Mouse (Mus musculus) G1E-ER4 (cell line): ENCODE measurements around the gene Gclm. TPM values are rescaled to one million over a fixed set of nuclear protein-coding genes. Genes with fewer than 3 reads are reported as not detected.

Source experiments
- GATA1 ChIP-seq: IDR thresholded peaks from one replicate; pipeline ENCODE4 v1.8.0; 2012; ENCODE audit warnings: low read length, inconsistent platforms
- polyA plus RNA-seq: library from polyadenylated mRNA; stranded (reverse); fragments of >175 nt; gene quantifications from 2 replicates; pipeline ENCODE4 v1.2.3, GENCODE M21; 2012

Gclm gene
- polyA plus RNA-seq, 1 experiment: 993 TPM

DNA sequence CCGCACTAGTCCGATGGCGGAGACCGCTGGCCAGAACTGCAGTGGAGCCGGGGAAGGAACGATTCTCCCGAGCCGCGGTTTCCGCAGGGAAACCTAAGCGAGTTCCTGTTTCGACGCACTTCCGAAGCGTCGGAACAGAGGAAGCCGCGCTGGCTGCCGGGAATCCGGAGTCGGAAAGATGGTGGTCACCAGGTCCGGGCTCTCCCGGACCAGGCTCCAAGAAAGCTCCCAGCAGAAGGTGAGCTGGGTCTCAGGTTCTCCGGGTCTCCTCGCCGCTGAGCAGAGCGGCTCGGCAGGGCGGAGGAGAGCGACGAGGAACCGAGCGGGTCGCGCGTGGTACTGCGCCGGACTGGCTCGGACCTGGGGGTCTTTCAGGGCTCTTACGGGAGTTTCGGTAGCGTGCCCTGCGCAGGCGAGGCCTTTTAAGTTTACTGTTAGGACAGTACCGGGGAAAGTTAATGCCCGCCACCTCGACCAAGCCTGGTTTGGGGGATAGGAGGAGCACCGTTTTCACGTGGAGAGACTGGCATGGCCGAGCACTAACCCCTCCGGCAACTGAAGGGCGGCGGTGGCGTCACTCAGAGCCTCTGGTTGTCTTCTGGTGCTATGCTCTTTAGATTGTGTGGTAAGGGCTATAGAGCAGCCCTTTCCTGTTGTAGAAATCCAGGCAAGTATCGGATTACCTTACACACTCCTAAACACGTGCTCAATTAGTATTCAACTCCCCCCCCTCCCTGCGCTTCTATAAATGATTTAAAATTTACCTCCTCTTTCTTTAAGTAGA lies 29.1 kb downstream of the Gclm start, which contains the start of gene Dnttip2:
TSS of gene Dnttip2 (plus strand) at position 148 of the 784 bp plus-strand sequence.
- TF ChIP-seq GATA1: no peak

DNA sequence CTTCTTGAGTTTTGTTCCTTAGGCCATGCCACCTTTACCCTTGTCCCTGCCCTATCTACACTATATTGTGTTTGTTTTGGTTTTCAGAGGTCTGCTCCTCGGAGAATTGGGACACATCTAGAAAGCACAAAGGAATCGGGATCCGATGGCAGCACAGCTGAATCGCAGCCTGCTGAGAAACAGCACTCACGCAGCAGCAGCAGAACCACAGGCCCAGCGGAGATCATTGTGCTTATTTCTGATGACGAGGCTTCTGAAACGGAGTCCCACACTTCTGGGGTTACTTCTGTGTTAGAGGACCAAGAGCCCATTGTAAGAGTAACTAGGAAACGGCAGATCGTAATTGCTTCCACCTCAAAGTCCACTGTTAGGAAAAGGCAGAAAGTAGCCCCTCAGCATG lies 29.8 kb downstream of the Gclm start:
- TF ChIP-seq GATA1: no peak

GRCm38 (mm10) chr3:122287195-122287594 lies 41.8 kb downstream of the Gclm start:
- TF ChIP-seq GATA1: no peak

- TF ChIP-seq GATA1: no peak
Observed at GRCm38 (mm10) chr3:122288613-122289195, 43.3 kb downstream of the Gclm start.

DNA sequence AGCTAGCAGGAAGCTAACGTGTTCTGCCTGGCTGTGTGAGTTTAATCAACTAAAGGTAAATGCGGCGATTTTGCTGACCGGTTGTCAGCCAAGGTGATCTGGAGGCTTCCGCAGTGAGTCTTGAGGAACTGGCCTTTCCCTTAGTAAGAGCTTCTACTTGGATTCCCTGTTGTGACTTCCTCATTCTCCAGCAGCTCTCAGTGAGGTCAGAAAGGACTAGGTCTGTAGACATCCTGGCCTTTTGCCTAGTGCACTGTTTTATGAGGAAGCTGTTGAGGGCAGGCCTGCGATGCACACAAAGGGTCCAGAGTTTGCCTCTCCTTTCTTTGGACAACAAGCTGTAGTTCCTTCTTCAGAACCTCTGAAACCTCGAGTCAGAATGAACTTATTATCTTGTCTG lies 45.3 kb downstream of the Gclm start:
- no peak for TF ChIP-seq GATA1

DNA sequence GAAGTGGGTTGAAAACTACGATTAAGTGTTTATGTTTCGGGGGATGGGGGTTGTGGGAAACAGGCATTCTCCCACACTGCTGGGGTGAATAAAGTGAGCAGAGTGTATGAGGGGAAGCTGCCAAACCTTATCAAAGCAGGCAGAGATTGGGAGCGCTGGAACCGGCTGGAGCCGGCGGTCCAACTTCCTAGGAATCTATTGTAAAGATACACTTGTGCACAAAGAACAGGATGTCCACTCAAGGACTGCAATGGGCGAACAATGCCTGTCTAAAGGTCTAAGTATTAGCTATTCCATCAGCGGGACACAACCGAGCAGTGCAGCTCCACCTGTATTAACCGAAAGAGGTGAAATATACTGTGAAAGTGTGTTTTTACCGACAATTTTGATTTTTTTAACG lies 46.5 kb downstream of the Gclm start:
- no peak for TF ChIP-seq GATA1

- no peak for TF ChIP-seq GATA1
Observed at GRCm38 (mm10) chr3:122292300-122293222, 47.2 kb downstream of the Gclm start.

DNA sequence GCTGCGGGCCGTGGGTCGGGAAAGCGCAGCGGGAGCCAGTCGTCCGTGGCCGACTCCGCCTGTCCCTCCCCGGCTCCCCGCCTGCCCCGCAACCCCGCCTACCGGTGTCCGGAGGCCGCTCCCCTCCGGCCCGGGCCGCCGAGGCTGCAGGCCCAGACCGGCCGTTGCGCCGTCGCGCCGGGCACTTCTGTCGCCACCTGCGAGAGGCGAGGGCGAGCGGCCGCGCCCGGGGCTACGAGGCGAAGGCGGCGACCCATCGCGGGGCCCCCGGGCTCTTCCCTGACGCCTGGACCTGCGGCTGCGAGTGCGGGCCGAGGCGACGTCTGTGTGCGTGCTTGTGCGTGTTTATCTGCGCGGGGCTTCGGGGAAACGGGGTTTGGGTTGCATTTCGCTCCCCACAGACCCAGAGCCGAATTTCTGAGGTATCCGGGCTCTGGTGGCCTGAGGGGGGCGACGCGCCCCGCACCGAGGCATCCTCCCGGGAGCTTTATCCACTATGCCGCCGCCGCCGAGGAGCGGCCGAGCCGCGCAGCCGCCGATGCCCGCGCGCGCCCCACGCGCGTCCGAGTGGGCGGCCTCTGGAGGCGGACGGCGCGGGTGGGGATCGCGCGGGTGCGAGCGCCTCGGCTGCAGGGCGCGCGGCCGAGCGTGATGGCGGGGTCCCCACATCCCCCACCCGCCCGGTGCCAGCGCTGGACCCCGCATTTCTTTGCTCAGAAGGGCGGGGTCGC lies 48.0 kb downstream of the Gclm start:
- no peak for TF ChIP-seq GATA1

GRCm38 (mm10) chr3:122293954-122294850 lies 48.8 kb downstream of the Gclm start, which contains the start of gene Bcar3:
TSS of gene Bcar3 (plus strand) at chr3:122294136.
- no peak for TF ChIP-seq GATA1

DNA sequence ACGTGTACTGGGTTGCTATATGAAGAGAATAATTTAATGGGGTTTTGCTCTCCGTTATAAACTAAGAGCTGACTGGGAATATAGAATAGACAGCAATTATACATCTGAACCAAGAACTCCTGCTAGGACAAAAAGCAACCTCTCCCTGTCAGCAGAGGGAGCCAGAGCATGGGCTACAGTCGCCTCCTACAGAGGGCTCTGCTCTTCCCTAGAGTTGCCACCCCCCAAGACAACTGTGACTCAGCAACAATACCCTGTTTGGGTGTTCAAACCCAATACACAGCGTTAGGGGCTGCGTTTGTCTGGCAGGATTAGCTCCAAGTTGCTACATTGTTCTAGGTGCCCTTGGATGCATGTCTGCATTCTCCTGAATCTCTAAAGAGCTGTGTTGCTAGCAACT lies 50.2 kb downstream of the Gclm start:
- no peak for TF ChIP-seq GATA1

DNA sequence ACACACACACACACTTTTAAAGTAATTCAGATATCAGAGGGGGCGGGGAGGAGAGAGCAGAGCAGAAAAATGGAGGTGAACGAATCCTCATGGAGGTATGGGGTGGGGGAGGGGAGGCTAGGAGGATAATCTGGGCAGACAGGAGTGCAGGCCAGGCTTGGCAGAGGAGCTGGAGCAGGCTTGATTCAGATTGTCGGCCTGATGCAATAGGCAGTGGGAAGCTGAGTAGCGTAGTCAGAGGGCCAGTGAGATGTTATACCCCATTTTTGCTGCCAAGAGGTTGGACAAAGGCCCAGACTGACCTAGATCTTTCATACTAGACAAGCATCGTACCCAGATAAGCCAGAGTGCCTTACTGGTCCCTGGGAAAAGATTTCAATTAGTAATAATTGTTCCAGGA lies 51.6 kb downstream of the Gclm start:
- TF ChIP-seq GATA1: no peak

DNA sequence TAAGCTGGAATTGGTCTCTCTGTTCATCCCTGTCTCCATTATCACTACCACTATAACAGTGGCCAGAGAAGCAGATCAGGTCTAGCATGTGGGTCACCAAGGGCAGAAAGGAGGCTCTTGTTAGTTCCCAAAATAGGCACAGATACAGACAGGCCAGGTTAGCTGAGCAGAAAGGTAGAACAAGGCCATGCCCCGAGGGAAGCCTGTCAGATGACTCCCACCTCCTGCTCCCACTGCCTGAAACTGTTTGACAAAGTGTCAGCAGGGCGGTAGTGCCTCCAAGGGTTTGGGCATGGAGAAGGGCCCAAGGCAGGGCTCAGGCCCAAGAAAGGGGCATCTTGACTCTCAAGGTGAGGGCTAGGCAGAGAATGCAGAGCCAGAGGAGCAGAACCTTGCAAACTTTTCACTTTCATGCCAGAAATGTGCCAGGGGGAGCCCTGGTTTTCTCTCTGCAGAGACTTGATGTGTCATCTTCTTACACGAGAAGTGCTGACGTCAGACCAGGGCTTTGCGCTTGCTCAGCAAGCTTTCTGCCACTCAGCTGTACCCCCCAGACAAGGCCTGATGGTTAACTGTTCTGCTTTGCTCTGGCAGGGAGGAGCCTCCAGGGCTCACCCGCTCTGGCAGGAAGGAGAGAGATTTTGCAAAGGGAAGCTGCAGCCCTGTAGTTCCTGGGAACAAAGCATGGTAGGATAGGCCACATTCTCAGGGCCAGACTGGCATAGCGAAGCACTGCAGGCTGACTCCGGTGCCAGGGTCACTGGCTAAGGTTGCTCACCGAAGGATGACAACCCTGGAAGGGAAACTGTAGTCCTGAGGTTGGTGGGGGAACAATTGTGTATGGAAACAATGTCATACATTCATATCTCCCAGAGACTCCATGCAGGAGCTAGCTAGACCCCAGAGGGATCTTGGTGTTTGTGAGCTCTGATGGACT lies 55.9 kb downstream of the Gclm start:
- TF ChIP-seq GATA1: no peak

DNA sequence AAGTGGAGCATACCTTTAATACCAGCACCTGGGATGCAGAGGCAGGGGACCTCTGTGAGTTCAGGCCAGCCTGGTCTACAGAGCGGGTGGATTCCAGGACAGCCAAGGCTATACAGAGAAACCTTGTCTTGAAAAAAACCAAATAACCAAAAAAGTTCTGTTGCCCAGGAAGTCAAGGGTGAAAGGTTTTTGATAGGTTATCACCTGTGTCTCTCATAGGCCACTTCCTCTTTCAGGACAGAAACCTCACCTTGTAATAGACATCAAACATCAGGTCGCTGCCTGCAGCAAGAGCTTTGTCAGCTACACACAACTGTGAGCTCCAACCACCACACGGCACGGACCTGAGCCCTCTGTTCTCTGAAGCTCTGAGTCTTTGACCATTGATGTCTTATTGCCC lies 59.2 kb downstream of the Gclm start:
- TF ChIP-seq GATA1: no peak
